Mouse (Mus musculus) layer of hippocampus, adult 8-10 months (tissue): ENCODE measurements around the gene Sephs1. TPM values are rescaled to one million over a fixed set of nuclear protein-coding genes. Genes with fewer than 3 reads are reported as not detected.

Experiments used
- DNase-seq, 2 experiments: peaks; one replicate each; pipeline ENCODE4 v3.0.0; 2022; ENCODE audit warnings: low spot score in 2 of 2
- total RNA-seq, 4 experiments: library from RNA; stranded (reverse); gene quantifications; 2 replicates each; pipeline ENCODE4 v1.2.4; 2022

Gene Sephs1
- 10 to 100 TPM; 17.1 to 25.4 (median 22.0) TPM for total RNA-seq

DNA sequence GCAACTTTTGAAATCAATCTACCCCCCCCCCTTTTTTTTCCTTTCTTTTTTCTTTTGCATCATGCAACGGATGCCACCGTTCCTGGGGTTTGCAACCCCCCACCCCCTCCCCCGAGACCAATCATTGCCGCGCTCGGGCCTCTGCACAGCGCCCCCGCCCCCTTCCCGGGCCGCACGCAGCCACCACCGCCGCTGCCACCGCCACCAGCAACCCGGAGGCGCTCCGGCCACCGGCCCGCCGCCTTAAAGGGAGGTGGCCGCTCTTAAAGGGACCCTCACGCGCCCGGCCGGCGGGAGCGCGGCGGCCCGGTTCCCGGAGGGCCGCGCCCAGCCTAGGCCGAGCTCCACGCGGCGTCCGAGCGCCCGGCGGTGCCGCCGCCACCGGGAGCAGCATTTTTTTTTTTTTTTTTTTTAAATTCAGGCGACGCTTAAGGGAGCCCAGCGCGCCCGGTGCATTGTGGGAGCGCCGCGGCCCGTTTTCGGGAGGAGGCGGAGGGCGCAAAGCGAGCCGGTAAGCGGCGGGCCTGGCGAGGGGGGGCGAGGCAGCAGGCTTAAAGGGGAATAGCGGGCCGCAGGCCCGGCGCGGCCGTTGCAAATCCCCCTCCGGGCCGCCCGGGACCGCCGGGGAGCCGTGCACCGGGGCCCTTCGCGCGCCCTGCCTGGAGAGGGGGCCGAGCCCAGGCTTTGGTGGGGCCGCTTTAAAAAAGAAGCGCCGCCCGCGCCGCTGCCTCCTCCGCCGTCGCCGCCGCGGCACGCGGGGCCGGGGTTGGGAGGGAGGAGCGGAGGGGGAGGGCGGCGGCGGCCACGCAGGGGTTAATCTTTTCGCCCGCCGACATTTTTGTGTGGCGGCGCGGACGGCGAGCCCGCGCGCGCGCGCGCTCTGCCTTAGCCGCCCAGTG, at the start of gene Sephs1:
TSS of gene Sephs1 (plus strand) at position 215 of the 899 bp plus-strand sequence.
- DNase-seq: peak; percentile 56 to 74

DNA sequence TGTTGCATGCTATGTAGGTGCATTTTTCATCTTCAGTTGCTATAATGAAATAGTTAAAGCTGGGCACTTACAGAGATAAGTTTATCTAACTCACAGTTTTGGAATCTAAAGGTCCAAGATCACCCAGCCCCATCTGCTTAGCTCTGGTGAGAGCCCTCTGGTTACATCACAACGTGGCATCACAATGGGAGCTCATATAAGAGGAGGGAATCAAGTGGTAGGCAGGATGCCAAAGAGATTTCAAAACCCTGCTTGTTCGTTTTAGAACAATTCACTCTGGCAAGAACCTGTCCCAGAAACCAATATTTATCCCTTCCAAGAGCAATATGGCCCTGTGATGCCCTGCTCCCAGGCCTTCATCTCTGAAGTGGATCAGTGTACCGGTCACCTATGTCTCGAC, 49.2 kb upstream of the Sephs1 start:
- DNase-seq: no peak

DNA sequence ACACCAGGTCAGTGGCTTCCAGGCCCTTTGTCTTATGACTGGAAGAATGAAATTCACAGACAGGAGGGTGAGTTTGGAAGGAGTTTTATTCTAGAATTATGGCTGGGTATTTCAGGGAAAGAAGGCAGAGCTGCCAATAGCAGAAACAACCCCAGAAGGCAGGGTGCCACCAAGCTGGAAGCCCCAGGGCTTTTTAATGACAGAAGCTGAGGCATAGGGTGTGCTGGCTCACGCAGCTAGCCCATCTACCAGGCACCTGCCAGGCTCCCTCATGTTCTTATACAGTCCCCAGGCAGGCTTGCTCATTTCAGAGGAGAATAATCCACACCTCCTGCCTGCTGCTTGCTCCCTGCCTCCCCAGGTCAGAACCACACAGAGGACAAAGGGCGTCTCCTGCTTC, 31.9 kb upstream of the Sephs1 start:
- no peak for DNase-seq

DNA sequence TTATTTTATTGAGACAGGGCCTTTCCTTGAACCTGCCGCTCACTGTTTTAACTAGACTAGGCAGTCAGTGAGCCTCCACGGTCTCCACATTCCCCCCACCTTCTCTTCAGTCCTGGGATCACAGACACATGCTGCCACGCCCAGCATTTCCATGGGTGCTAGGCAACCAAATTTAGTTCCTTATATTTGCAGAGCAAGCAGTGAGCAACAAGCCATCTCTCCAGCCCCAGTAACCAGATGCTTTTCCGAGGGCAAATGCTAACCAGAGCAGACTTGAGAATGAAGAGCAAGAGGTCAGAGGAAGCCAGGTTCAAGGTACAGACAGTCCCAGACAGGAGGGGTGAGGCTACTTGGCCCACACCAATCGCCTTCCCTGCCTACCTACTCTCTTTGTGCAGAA, 24.2 kb upstream of the Sephs1 start:
- DNase-seq: no peak

DNA sequence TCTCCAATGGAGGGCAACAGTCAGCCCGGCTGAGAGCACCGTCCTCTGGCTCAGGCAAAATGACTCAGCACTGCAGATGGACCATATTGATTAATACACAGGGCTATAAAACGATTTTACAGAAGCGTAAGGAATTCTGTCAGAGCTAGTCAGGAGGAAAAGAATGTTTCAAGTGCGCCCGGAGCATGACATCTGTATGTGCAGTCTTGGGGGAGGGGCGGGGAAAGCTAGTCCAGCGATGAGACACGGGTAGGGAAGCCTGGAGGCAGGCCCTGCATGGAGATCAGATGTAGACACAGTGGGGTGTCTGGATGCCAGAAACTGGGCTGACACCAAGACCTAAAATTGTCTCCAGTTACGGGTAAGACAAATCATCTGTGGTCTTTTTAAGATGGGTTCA, 23.2 kb upstream of the Sephs1 start:
- no peak for DNase-seq

DNA sequence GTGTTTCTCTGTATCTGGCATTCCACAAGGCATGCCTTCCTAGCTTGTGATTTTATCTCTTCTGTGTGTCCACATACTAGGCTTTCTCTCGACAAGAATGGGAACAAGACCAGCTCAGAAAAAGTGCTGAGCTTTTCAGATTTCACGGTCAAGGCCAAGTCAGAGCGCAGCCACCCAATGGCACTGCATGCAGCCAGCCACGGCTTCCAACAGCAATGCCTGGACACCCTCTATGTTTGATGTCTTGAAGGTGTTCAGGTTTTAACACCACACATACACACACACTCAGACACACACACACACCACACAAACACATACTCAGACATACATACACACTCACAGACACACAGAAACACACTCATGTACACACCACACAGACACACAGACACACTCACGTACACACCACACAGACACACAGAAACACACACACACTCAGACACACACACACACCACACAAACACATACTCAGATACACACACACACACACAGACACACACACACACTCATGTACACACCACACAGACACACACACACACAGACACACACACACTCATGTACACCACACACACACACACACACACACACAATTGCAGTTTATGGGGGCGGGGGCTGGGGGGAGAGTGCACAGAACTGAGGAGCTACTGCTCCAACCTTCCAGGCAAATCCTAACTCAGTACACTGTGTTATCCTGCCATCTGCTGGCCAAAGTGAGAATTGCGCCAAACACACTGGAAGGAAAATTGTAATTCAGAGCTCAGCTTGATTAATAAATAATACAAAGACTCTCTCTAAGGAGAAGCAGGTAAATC, 17.2 kb upstream of the Sephs1 start:
- peak; percentile 46 to 78 for DNase-seq

DNA sequence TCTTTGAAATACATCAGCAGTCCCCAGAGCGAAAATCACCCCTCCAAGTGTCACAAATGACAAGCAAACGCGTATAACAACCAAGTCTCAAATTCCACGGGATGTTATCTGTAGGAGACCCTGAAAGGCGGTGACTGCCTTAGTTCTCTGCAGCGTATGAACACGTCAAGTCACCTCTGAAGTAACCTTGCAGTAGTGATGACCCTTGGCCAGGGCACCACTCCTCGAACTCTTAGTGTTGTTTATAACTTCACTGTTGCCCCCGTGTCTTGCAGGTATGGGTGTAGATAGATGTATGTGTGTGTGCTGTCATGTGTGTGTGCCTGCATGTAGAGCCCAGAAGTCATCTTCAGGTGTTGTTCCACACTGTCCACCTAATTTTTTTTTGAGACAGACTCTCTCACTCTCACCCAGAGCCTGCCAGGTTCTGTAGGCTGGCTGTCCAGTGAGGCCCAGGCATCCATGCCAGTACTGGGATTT, 16.5 kb upstream of the Sephs1 start:
- DNase-seq: no peak

DNA sequence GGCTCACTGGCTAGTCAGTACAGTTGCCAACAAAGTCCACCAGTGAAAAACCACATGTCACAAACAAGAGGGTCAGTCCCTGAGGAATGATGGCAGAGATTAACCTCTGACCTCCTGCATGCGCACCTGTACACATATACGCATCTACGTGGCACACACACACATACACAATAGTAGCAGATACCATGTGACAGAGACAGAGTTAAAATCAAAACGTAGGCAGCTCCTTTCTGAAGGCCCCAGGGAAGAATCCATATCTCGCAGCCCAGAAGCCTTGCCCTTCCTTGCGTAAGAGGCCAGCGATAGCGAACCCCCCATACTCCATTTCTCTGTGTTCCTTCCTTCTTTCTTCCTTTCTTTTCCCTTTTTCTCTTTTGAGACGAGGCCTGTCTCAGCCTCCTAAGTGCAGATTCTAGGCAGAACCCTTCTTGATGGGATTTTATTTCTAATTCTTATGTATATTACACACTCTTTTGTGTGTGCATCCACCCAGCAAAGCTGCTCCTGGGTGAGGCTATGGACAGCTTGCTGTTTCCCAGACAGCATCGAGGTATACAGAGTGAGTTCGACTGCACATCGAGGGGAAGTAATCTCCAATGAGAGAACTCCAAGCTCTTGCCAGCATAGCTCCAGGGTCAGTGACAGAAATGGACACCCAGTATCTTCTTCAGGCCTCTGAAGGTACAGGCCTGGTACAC, 13.2 kb upstream of the Sephs1 start:
- no peak for DNase-seq

DNA sequence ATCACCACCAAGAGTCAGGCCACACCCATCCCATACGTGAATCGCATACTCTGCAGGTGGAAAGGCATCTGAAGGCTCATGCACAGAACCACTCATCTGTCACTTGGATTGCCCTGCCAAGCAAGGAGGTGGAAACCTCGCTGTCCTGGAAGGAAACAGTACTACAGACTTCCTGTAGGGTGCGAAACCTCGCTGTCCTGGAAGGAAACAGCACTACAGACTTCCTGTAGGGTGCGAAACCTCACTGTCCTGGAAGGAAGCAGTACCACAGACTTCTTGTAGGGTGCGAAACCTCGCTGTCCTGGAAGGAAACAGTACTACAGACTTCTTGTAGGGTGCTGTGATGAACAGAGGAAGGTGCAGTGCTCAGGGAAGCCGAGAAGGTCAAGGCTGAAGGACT, 8.6 kb upstream of the Sephs1 start:
- no peak for DNase-seq

DNA sequence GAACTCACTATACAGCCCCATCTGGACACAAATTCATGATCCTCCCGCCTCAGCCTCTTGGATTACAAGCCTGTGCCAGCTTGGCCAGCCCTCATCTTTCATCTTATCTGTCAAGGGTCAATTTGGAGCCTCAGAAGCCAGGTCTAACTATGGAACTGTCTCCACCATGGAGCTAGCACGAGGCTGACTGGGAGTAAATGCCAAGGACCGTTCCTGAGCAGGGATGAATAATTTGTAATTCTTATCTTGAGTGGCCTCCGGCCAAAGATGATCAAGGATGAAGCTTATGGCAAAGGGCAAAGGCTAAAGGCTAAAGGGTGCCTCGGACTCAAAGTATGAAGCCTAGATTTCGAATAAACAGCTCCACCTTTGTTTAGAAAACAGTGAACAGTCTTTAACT, 8.0 kb upstream of the Sephs1 start:
- no peak for DNase-seq

DNA sequence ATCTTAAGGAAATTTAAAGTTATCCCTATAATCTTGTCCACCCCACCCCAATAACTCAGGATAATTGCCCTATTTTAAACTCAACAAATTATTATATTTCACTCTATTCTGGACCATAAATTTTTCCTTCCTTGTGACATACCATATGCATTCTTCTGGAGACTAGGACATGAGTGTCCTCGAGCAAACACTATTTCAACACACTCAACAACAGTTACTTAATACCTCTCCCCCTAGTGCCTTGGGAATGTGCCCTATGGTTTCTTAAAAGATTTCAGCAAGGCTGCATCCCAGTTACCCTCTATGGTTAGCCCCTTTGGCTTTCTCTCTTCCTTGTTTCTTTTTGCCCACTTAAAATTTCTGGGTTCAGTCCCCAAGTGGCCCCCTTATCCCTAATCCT, 6.3 kb upstream of the Sephs1 start:
- DNase-seq: no peak

DNA sequence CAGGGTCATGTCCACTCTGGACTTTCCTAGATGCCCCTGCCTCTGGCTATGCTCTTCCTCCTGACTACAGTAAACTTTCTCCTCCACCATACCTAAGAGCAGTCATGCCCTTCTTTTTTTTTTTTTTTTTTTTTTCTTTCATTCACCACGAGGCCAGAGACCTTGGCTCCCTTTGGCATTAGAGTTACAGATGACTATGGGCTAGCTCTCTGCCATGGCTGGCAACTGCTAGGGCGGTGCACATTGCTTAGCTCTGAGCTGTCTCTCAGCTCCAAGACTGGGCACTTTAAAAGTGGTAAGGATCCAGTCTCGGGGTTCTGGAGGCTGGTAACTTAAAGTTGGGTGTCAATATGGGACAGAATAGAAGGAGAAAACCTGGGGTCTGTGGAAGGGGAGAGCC, 5.2 kb upstream of the Sephs1 start:
- no peak for DNase-seq

DNA sequence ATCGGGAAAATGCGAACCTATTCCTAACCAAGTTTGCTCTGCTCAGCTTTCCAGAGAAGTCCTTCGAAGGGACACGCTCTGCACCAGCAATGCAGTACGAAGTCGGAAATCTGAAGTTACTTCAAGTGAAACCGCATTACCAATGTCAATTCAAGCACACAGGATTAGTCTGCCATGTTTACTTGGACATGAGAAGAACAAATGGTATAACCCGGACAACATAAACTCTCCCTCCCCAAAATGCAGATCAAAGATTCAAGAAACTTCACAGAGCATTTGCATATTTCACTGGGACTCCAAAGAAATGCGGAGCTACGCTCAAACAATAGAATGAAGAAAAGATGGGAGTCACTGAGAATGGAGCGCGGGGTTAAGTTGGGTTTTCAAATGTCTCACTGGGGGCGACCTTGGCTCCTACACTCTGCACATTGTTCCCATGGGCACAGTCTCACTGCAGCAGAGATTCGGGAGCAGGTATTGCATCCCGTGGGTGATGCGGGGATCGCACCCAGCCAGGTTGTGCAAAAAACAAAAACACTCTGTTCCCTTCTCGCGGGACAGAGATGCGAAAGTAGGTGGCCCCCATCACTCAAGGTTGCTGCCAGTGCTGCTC, 521 bp upstream of the Sephs1 start:
- no peak for DNase-seq

DNA sequence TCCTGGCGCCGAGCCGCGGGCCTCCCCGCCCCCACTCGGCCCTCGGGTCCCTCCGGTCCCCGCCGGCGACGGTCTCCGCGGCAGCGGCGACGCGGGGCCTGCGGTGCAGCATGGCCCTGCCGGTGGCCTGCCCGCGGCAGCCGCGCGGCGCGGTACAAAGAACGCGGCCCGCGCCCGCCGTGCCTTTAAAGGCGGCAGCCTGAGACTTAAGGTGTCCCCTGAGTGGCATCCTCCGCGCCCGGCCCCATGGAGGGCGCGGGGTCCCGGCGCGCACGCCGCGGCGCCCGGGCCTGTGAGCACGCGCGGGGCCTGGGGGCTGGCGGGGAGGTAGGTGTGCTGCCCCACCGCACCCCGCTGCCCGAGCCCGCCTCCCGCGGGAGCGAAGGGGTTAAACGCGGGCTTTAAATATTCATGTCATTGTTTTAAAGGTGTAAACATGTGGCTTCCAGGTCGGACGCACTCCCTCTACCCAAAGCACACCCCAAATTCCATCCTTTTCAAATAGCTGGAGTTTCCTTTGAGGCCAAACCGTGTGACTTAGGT, 956 bp downstream of the Sephs1 start:
- peak; percentile 41 to 48 for DNase-seq

DNA sequence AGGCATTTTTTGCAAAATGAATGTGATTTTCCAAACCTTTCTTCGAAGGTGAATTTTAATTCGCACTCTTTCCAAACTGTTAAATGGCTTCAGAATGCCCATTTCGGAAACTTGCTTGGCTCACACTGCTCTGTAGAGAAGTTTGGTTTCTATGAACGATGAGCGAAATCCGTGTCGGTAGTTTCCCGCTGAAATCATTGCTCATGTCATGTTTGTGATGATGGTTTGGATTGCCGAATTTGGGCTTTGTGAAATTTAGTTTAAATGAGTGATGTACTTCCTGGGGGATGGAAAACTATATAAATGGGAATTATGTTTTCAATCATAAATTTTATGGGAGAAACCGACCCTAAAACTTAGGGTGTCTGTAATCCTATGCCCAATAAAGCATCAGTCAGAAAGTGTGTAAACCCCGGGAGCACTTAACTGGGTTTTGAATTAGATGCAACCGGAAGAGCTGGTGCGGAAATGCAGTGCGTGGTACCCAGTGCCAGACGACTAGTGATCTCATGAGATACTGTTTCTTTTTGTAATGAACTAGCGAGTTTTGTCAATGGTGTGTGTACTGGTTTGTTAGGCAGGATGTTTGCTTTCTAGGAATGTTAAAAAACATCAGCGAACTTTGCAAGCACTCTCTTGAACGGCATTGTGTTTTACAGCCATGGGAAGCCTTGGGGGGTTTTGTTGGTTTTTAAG, 1.8 kb downstream of the Sephs1 start:
- DNase-seq: no peak

DNA sequence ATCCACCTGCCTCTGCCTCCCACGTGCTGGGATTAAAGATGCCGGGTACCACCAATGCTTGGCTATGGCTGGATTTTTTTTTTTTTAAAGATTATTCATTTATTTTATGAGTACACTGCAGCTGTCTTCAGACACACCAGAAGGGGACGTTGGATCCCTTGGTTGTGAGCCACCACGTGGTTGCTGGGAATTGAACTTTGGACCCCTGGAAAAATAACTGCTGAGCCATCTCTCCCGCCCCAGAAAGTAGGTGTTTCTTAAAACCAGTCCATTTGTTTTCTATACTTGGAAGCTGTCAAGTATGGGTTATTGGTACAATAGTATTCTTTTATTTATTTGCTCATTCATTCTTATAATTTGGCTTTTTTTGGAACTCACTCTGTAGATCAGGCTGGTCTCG, 5.5 kb downstream of the Sephs1 start:
- no peak for DNase-seq

DNA sequence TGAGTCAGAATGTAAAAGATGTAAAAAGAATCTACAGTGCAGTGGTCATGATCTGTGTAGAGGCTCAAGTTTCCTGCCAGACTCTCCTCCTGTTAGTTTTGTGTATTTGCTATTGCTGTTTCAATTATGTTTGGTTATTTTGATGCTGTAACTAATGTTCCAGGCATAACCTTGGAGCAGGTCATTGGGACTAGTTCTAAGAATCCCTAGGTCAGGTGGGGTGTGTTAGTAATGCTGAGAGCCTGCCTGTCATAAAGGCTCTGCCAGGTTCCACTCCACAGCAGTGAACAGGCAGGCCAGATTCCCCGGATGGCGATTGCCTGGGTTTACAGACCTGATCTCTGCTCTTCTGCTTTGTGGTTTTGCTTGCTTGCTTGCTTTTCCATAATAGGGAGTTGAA, 14.2 kb downstream of the Sephs1 start:
- DNase-seq: no peak

DNA sequence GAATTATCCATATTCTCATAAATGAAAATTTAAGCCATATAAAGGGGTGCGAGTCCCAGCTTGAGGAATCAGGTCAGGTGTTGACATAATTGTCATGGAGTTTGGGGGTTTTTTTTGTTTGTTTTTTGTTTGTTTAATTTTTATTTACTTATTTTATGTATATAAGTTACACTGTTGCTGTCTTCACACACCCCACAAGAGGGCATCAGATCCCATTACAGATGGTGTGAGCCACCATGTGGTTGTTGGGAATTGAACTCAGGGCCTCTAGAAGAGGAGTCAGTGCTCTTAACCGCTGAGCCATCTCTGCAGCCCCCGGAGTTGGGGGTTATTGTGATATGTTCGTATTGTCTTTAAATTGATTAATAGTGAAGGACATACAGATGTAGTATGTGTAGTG, 15.6 kb downstream of the Sephs1 start:
- DNase-seq: no peak

DNA sequence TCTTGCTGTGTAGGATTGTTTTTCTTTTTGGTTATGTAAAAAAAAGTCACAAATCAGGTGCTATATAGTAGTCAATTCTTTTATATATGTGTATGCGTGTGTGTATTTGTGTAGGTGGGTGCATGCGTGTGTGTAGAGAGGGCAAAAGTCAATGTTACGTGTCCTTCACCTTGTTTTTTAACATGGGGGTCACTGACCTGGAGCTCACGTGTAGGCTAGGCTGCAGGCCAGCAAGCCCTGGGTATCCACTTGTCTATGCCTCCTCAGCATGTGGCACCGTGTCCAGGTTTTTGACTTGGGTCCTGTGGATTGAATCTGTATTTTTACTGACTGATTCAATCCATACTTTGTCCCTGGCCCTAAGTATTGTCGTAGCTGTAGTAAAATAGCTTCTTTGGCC, 19.3 kb downstream of the Sephs1 start:
- no peak for DNase-seq

DNA sequence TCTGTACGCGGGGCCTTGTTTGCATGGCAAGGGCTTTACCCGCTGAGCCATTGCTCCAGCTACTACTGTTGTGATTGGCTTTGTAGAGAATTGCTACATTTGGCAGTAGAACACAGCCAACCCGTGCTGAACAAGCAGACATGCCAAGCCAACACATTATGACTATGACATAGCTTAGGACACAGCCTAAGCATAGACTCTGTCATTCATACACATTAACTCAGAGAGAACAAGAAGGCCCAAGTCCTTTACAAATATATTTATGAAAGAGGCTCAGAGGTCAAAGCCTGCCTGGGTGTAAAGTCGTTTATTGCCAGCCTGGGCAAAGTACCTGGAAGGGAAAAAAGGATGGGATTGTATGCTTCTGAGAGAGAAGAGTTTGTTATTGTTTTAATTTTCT, 21.0 kb downstream of the Sephs1 start:
- no peak for DNase-seq

DNA sequence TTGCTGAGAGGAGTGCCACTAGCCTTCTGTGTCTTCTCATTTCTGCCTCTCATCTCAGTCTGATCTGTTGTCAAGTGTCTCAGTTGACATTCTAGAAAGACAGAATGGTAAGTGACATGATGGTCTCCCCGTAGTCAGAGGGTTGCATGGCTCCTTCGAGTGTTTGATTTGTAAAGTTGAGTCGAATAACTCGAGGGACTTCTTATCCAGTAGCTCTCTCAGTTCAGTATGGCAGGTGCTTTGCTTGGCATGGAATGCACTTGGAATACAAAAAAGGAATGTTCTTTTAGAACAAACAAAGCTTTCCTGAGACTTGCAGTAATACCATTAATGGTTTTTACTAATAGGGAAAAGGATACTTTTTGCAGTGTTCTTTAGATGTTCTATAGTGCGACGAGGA, 25.8 kb downstream of the Sephs1 start:
- DNase-seq: no peak
